Comparison of ENCODE assay signal across 15 mouse cellular contexts in the genomic region with DNA sequence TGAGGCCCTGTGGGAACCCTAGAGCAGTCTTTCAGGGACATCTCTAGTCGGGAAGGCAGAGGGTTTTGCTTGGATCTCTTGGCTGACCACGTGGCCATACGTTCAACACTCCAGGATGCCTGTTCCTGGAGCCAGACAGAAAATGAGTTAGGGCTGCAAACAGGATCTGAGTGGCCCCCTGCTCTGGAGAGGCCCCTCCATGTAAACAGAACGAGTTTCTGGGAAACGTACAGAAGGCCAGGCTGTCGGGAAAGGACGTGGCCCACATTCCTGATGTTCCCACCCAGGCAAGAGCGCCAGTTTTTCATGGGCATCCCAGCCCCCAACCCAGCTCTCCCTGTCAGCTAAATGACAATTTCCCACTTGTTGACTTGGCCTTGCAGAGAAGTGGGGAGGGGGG.
DNase-seq lines count a peak whose midpoint lies in the region; ATAC-seq and TF ChIP-seq lines count a peak whose summit lies in the region.
"Had no signal": no experiment of that assay in that cellular context is flagged by ENCODE, and none has a peak within 500 bp of the region (broad histone marks: within the 10 kb centered on the region; RNA-seq: fewer than 3 reads in every experiment).

No protein-coding gene starts in this region.

- no peak overlapping the region for H3K9ac ChIP-seq in heart, embryonic 13.5 days
- peak overlapping the region; percentile 23; the same call in 1 of the 2 replicates for H3K9ac ChIP-seq in ES-E14 (ENCODE audit: insufficient read depth, low read depth, low read length, poor library complexity, severe bottlenecking)
- H3K9ac ChIP-seq in intestine, embryonic 16.5 days (ENCODE audit: low read depth, low read length) = no peak overlapping the region
- H3K9ac ChIP-seq in liver, embryonic 15.5 days = no peak overlapping the region
- H3K9ac ChIP-seq: forebrain, postnatal 0 days had no signal

- H3K27ac ChIP-seq in heart, embryonic 13.5 days (replicated peaks) = peak overlapping the region; percentile 10; the same call in 1 of the 2 replicates
- no peak overlapping the region; the same call in 1 of the 2 replicates for H3K27ac ChIP-seq in ES-E14 (ENCODE audit: insufficient read depth, low read depth, low read length, poor library complexity, severe bottlenecking)
- peak overlapping the region; percentile 54 for H3K27ac ChIP-seq in intestine, embryonic 16.5 days (ENCODE audit: low read length)
- H3K27ac ChIP-seq in liver, embryonic 15.5 days (replicated peaks) = peak overlapping the region; percentile 72

- peaks cover 50% of the 10 kb centered on the region for H3K4me1 ChIP-seq in heart, embryonic 13.5 days
- peaks cover 3 to 20% of the 10 kb centered on the region in 2 experiments; a peak in 2 of 4 replicates for H3K4me1 ChIP-seq in ES-E14 (ENCODE audit: control insufficient read depth in 2 of 2, insufficient read depth in 2 of 2, low read length in 2 of 2, poor library complexity in 1 of 2)
- H3K4me1 ChIP-seq in intestine, embryonic 16.5 days (ENCODE audit: control insufficient read depth, insufficient read depth, low read length) = peaks cover 42% of the 10 kb centered on the region
- H3K4me1 ChIP-seq in liver, embryonic 15.5 days (replicated peaks) = peaks cover 42% of the 10 kb centered on the region

- intact Hi-C loops in heart, postnatal 36 days (cut with DNase I) = no loop called here
- intact Hi-C loops in left cerebral cortex, postnatal 36 days (cut with DNase I) = no loop called here

- no peak for DNase-seq in heart, postnatal 36 days
- no peak for DNase-seq in ES-E14 (ENCODE audit: low read depth, low spot score)
- no peak for DNase-seq in left cerebral cortex, postnatal 36 days (ENCODE audit: low spot score in 2 of 2)
- DNase-seq in frontal cortex, adult 2 months (ENCODE audit: extremely low spot score in 1 of 2, low spot score in 1 of 2) = no peak
- DNase-seq: forebrain, postnatal 0 days; gastrocnemius, postnatal 14 days; heart, postnatal 4 days; kidney, adult 18-20 months; kidney, postnatal 36 days; left cerebral cortex, postnatal 4 days had no signal

- H3K9me3 ChIP-seq in heart, embryonic 13.5 days = peaks cover 34% of the 10 kb centered on the region
- H3K9me3 ChIP-seq in ES-E14 (ENCODE audit: control insufficient read depth, insufficient read depth, low read depth, low read length) = no peaks in the 10 kb centered on the region
- peaks cover 9% of the 10 kb centered on the region for H3K9me3 ChIP-seq in intestine, embryonic 16.5 days (ENCODE audit: control insufficient read depth, low read length)
- no peaks in the 10 kb centered on the region for H3K9me3 ChIP-seq in liver, embryonic 15.5 days (replicated peaks)

- H3K36me3 ChIP-seq in heart, embryonic 13.5 days = no peaks in the 10 kb centered on the region
- no peaks in the 10 kb centered on the region for H3K36me3 ChIP-seq in ES-E14 (ENCODE audit: control insufficient read depth, insufficient read depth, low read length, poor library complexity, severe bottlenecking)
- no peaks in the 10 kb centered on the region for H3K36me3 ChIP-seq in intestine, embryonic 16.5 days (ENCODE audit: control insufficient read depth, insufficient read depth, low read length)
- no peaks in the 10 kb centered on the region for H3K36me3 ChIP-seq in liver, embryonic 15.5 days (replicated peaks)

- ATAC-seq in heart, embryonic 13.5 days (ENCODE audit: extremely low read depth, insufficient number of reproducible peaks, low FRiP score, low TSS enrichment) = no peak
- peak; percentile 47 for ATAC-seq in intestine, embryonic 16.5 days
- no peak for ATAC-seq in liver, embryonic 15.5 days (ENCODE audit: insufficient read depth)
- no peak for ATAC-seq in CD4-positive, CD25-positive, alpha-beta regulatory T cell, adult 4 months
- ATAC-seq: forebrain, postnatal 0 days had no signal

- no peak overlapping the region for H3K4me2 ChIP-seq in heart, embryonic 13.5 days
- no peak overlapping the region for H3K4me2 ChIP-seq in intestine, embryonic 16.5 days (ENCODE audit: low read depth, low read length)
- no peak overlapping the region for H3K4me2 ChIP-seq in liver, embryonic 15.5 days
- H3K4me2 ChIP-seq: heart, embryonic 11.5 days had no signal

- peaks cover 12% of the 10 kb centered on the region; the same call in 1 of the 2 replicates for H3K27me3 ChIP-seq in heart, embryonic 13.5 days (replicated peaks)
- H3K27me3 ChIP-seq in intestine, embryonic 16.5 days (replicated peaks; ENCODE audit: control insufficient read depth, insufficient read depth, low read length) = no peaks in the 10 kb centered on the region
- peaks cover 46% of the 10 kb centered on the region for H3K27me3 ChIP-seq in liver, embryonic 15.5 days

- no peak overlapping the region for H3K4me3 ChIP-seq in heart, embryonic 13.5 days
- no peak overlapping the region for H3K4me3 ChIP-seq in ES-E14 (ENCODE audit: insufficient read depth in 1 of 2, low read depth in 1 of 2, low read length in 2 of 2, poor library complexity in 1 of 2, severe bottlenecking in 1 of 2)
- no peak overlapping the region for H3K4me3 ChIP-seq in intestine, embryonic 16.5 days (ENCODE audit: low read length)
- H3K4me3 ChIP-seq in liver, embryonic 15.5 days (replicated peaks) = no peak overlapping the region

- in situ Hi-C loops in ES-E14 (cut with MboI; ENCODE audit: low sequenced_read_pairs in 2 of 2, unreplicated experiment in 2 of 2) = no loop called here

- 37% methylated on average over 8 of the region's 8 CpGs for WGBS in heart, embryonic 13.5 days
- 18% methylated on average over 8 of the region's 8 CpGs for WGBS in intestine, embryonic 16.5 days
- 36% methylated on average over 8 of the region's 8 CpGs for WGBS in liver, embryonic 15.5 days (ENCODE audit: insufficient replicate concordance)

TF ChIP-seq in ES-E14, 5 proteins besides CTCF, POLR2A, EP300 and RAD21:
- TF ChIP-seq HCFC1 (IDR thresholded peaks at IDR 0.05; ENCODE audit: borderline replicate concordance, insufficient read depth, low read length) = no peak
- no peak for TF ChIP-seq MAFK (IDR thresholded peaks at IDR 0.05; ENCODE audit: insufficient read depth, low read depth, low read length)
- TF ChIP-seq ZC3H11A (IDR thresholded peaks at IDR 0.05; ENCODE audit: borderline replicate concordance, low read depth, low read length) = no peak
- TF ChIP-seq ZNF384 (IDR thresholded peaks at IDR 0.05; ENCODE audit: low read depth, low read length) = no peak
- no peak for TF ChIP-seq CHD2 (IDR thresholded peaks at IDR 0.05; ENCODE audit: low read depth, low read length)
